In genomic region chr1:167976708-167977107, GRCm38 (mm10) we compare ENCODE assay signal across 24 mouse cellular contexts.
"Had no signal": no experiment of that assay in that cellular context is flagged by ENCODE, and none has a peak within 500 bp of the region (broad histone marks: within the 10 kb centered on the region; RNA-seq: fewer than 3 reads in every experiment).

No protein-coding gene starts in this region.

- H3K4me1 ChIP-seq: heart, embryonic 10.5 days; heart, embryonic 12.5 days; hindbrain, embryonic 10.5 days; hindbrain, embryonic 12.5 days; intestine, embryonic 15.5 days; limb, embryonic 10.5 days; limb, embryonic 12.5 days had no signal

- H3K36me3 ChIP-seq: heart, embryonic 10.5 days; heart, embryonic 12.5 days; hindbrain, embryonic 10.5 days; hindbrain, embryonic 12.5 days; intestine, embryonic 15.5 days; limb, embryonic 10.5 days; limb, embryonic 12.5 days had no signal

- H3K9ac ChIP-seq: heart, embryonic 12.5 days; hindbrain, embryonic 12.5 days; hindbrain, embryonic 14.5 days; intestine, embryonic 15.5 days; limb, embryonic 12.5 days had no signal

- H3K27ac ChIP-seq: gastrocnemius, adult 2 months; heart, embryonic 10.5 days; hindbrain, embryonic 10.5 days; hindbrain, embryonic 12.5 days; hindbrain, embryonic 14.5 days; intestine, embryonic 15.5 days; layer of hippocampus, adult 2 months; left cerebral cortex, adult 2 months; limb, embryonic 10.5 days; limb, embryonic 12.5 days had no signal

- H3K9me3 ChIP-seq: heart, embryonic 10.5 days; heart, embryonic 12.5 days; hindbrain, embryonic 10.5 days; hindbrain, embryonic 12.5 days; intestine, embryonic 15.5 days; limb, embryonic 10.5 days; limb, embryonic 12.5 days had no signal

- ATAC-seq: hindbrain, embryonic 16.5 days; inflammation-experienced regulatory T-cells, adult 6 months; intestine, embryonic 15.5 days; intestine, postnatal 0 days had no signal

- DNase-seq: gastrocnemius, adult 2 months; gastrocnemius, postnatal 10 days; gastrocnemius, postnatal 25 days; heart, adult 18-20 months; heart, postnatal 10 days; heart, postnatal 4 days; kidney, adult 18-20 months; kidney, adult 8-10 months; kidney, postnatal 10 days; kidney, postnatal 25 days; kidney, postnatal 4 days had no signal

- H3K4me3 ChIP-seq: gastrocnemius, adult 2 months; heart, embryonic 10.5 days; heart, embryonic 12.5 days; hindbrain, embryonic 10.5 days; hindbrain, embryonic 12.5 days; intestine, embryonic 15.5 days; layer of hippocampus, adult 2 months; left cerebral cortex, adult 2 months; limb, embryonic 10.5 days; limb, embryonic 12.5 days had no signal

- H3K27me3 ChIP-seq: heart, embryonic 12.5 days; hindbrain, embryonic 12.5 days; intestine, embryonic 15.5 days; limb, embryonic 12.5 days had no signal

- H3K4me2 ChIP-seq: heart, embryonic 12.5 days; hindbrain, embryonic 12.5 days; hindbrain, embryonic 14.5 days; intestine, embryonic 15.5 days; limb, embryonic 12.5 days had no signal
